Mouse (Mus musculus): ENCODE measurements at regions not wholly inside any gene's neighbourhood (a gene's known extent, or its start where the extent isn't known, plus 50 kb on each side); places are given as distances from the start of the nearest gene placed in this dataset.

DNA sequence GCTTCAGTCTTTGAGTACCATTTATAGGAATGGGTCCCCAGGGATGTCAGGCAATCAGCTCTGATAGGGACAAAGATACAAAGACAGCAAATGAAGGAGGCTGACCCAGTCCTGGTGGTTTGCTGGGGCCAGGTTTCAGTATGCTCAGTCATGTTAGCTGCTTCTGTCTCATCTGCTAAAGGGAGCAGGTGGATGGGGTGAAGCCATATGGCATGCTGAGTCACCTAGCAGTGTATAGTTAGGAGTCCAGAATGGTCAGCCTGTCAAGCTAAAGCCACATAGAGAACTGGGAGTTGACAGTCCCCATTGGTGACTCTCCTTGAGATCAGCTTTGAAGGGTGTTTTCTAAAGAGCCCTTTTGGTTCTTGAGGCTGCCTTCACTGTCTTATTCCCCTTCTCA lies 139.4 kb downstream of the Gm15262 start:
- DNase-seq (ENCODE audit: low spot score) = no peak

DNA sequence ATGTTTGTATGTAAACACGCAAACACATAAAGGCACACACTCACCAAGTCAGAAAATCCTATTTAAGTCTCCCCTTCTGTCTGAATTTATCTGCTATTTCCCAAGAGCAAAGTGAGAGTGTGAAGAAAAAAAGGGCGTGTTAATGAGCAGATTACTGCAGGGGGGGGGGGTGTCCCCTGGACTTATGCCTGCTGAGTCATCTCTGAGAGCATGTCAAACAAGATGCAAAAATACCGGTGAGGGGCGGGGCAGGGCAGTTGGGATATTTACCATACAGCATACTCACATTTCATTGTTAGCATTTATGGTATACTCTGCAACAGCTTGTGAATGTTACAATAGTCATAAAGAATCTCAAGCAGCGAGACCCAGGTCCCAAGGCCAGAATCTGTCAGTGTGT lies 140.8 kb downstream of the Gm15262 start:
- no peak for DNase-seq (ENCODE audit: low spot score)

DNA sequence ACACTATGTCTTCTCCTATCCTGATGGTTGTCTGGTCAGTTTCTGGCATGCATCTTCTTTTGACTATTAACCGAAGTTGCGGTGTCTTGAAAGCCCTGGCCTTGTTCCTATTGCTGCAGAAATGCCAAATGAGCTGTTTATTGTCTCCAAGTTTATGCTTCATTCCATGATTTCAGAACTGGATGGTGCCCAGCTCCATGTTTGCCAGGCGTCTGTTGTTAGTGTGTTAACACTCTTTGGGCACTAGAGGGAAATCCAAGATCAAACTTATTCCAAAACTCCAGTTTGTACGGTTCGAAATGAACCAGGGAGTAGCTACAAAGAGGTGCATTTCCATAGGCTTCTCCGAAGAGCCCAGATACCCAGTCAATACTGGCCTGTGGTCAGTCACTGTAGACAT lies 148.1 kb downstream of the Gm15262 start:
- DNase-seq (ENCODE audit: low spot score) = peak; percentile 1

Measured in lung, postnatal 25 days (tissue).